Mouse (Mus musculus) E14TG2a.4 (cell line): ENCODE measurements at regions not wholly inside any gene's neighbourhood (a gene's known extent, or its start where the extent isn't known, plus 50 kb on each side); places are given as distances from the start of the nearest gene placed in this dataset.

Experiments
- CTCF ChIP-seq: conservative IDR thresholded peaks from 2 replicates; pipeline ENCODE4 v1.5.1; 2014; ENCODE audit warnings: low read length
- NANOG ChIP-seq: IDR thresholded peaks from 2 replicates; pipeline ENCODE4 v1.6.1; 2014; ENCODE audit warnings: borderline replicate concordance, low read length, mixed read lengths

DNA sequence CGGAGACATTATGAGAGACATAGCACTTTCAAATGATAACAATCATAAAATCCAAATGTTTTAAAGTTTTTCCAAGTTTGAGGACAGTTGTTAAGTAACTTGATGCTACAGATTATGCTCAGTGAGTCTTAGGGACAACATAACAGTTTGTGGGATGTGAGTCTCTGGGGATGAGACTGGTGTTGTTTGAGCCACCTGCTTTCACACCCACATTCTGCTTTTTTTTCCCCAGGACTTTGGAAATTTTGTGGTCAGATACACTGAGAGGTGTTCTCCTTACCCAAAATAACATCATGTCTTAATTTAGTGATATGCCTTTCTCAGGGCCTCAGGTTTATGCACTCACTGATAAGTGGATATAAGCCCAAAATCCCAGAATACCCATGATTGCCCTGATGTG is 2307.5 kb upstream of the Lrrc6 start:
- no peak for TF ChIP-seq CTCF
- no peak for TF ChIP-seq NANOG
